Mouse (Mus musculus): ENCODE measurements at regions not wholly inside any gene's neighbourhood (a gene's known extent, or its start where the extent isn't known, plus 50 kb on each side); places are given as distances from the start of the nearest gene placed in this dataset.

DNA sequence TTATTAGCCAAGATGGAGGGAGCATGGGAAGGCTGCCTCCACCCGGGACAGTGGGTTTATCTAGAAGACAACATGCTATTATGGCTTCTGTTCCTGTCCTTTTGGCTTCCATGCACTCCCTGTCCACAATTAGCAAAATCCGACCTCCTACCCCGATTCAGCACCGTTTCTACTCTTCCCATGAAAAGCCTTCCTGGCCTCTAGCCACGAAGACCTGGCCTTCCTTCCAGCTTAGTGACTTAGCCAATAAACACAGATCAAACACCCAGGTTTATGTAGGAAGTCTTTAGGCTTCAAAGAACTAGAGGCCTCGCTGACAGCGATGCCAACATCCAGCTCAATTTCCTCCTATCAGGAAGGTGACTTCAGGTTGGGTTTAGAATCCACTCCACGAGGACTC lies 338.5 kb upstream of the Zmiz1 start:
- WGBS, result 40% methylated on average over 8 of the region's 8 CpGs
- no peaks in the 10 kb centered on the region for H3K27me3 ChIP-seq (ENCODE audit: control insufficient read depth, insufficient read depth, low read length)
- H3K27ac ChIP-seq (ENCODE audit: insufficient read depth, low read depth, low read length), result no peak overlapping the region
- H3K4me1 ChIP-seq (ENCODE audit: control insufficient read depth, insufficient read depth, insufficient read length, low read length), result no peaks in the 10 kb centered on the region
- no peak overlapping the region for H3K4me3 ChIP-seq (ENCODE audit: low read depth, low read length)
- no peak for TF ChIP-seq CTCF (IDR thresholded peaks at IDR 0.05; ENCODE audit: extremely low read depth, insufficient read length, insufficient replicate concordance, low read depth, low read length)
- TF ChIP-seq POLR2A (IDR thresholded peaks at IDR 0.05; ENCODE audit: low read depth, low read length), result no peak
- no peaks in the 10 kb centered on the region for H3K36me3 ChIP-seq (ENCODE audit: control insufficient read depth, insufficient read depth, low read length)

DNA sequence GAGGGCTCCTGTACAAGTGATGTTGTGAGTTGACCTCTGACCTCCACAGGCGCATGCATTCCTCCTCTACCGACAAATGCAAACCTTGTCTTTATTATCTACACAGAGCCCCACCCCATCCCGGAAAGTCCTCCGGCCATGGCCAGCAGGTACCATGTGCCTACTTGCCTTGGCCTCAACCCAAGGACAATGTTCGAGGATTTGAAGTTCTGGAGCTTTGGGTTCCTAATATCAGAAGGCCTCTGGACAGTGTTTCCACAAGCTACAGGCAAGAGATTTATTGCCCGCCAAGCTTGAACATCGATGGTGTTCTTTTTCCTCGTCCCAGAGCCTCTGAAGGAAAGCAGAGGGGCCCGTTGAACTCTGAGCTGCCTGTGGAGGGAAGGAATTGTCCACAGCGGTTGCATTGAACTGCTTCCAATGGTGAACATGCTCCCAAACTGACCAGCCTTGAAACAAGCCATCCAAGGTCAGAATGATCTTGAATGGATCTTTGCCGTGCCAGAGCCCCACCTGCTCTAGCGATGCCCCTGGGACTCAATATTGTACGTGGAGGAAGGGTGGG lies 335.9 kb upstream of the Zmiz1 start:
- Histone ChIP-seq H3K36me3 (ENCODE audit: control insufficient read depth, insufficient read depth, low read length) (no peaks in the 10 kb centered on the region), H3K4me1 (ENCODE audit: control insufficient read depth, insufficient read depth, insufficient read length, low read length) (no peaks in the 10 kb centered on the region), H3K27me3 (ENCODE audit: control insufficient read depth, insufficient read depth, low read length) (no peaks in the 10 kb centered on the region), H3K27ac (ENCODE audit: insufficient read depth, low read depth, low read length) (no peak overlapping the region), H3K4me3 (ENCODE audit: low read depth, low read length) (no peak overlapping the region)
- TF ChIP-seq CTCF (IDR thresholded peaks at IDR 0.05; ENCODE audit: extremely low read depth, insufficient read length, insufficient replicate concordance, low read depth, low read length) (no peak), POLR2A (IDR thresholded peaks at IDR 0.05; ENCODE audit: low read depth, low read length) (no peak)
- 56% methylated on average over 13 of the region's 13 CpGs for WGBS

DNA sequence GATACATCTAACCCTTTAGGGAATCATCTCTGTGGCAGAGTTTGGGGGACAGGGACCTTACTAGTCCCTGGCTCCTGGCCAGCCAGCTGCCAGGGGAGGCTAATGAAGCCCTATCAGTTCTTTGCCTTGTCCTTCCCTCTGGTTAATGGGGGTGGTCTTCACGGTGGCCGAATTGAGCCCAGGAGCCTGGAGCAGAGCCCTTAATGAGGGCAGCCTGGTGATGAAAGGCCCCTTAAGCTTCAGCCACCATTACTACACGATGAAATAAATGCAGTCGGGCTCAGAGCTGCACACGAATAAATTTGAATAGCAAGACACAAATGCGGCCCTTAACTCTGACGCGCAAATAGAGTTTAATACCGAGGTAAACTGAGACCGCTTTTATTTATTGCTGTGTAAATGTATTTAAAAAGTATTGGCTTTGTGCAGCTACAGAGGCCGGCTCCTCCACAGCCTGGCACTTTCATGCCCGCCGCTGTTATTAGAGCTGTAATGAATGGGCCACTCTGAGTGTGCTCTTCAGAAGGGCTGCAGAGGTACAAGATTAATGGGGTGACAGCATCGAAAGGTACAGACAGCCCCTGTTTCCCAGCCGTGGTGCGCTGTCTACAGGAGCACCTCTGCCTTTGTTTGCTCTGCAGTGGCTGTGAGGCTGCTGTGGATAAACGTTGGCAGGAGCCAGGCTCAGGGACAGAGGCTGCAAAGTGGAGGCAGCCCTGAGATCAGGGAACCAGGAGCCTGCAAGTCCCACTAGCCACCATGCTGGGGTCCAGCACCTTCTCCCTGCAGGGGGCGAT lies 335.2 kb upstream of the Zmiz1 start:
- no peaks in the 10 kb centered on the region for H3K4me1 ChIP-seq (ENCODE audit: control insufficient read depth, insufficient read depth, insufficient read length, low read length)
- 74% methylated on average over 18 of the region's 18 CpGs for WGBS
- no peak for TF ChIP-seq POLR2A (IDR thresholded peaks at IDR 0.05; ENCODE audit: low read depth, low read length)
- TF ChIP-seq CTCF (IDR thresholded peaks at IDR 0.05; ENCODE audit: extremely low read depth, insufficient read length, insufficient replicate concordance, low read depth, low read length), result no peak
- H3K27ac ChIP-seq (ENCODE audit: insufficient read depth, low read depth, low read length), result no peak overlapping the region
- H3K4me3 ChIP-seq (ENCODE audit: low read depth, low read length), result no peak overlapping the region
- H3K36me3 ChIP-seq (ENCODE audit: control insufficient read depth, insufficient read depth, low read length), result no peaks in the 10 kb centered on the region
- H3K27me3 ChIP-seq (ENCODE audit: control insufficient read depth, insufficient read depth, low read length), result no peaks in the 10 kb centered on the region

DNA sequence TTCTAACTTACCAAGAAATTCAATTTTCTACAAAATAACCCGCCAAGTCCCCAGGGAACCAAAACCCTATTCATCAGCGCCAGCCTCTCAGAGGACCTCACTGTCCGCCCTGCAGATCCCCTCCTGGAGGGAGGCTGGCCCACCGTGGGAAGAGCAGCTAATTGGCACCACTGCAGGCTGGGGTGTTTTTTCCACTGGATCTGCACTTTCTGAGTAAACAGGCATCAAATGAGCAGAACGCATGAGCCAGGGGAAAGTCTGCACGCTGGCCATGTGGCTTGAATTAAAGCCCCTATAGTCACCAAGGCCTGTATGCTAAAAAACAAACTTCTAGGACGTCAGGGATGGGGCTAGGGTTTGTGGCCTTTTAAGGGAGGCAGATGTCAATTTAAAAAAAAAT lies 332.4 kb upstream of the Zmiz1 start:
- no peak overlapping the region for H3K4me3 ChIP-seq (ENCODE audit: low read depth, low read length)
- no peak overlapping the region for H3K27ac ChIP-seq (ENCODE audit: insufficient read depth, low read depth, low read length)
- no peaks in the 10 kb centered on the region for H3K4me1 ChIP-seq (ENCODE audit: control insufficient read depth, insufficient read depth, insufficient read length, low read length)
- no peaks in the 10 kb centered on the region for H3K27me3 ChIP-seq (ENCODE audit: control insufficient read depth, insufficient read depth, low read length)
- H3K36me3 ChIP-seq (ENCODE audit: control insufficient read depth, insufficient read depth, low read length), result no peaks in the 10 kb centered on the region
- 78% methylated on average over 7 of the region's 7 CpGs for WGBS
- no peak for TF ChIP-seq CTCF (IDR thresholded peaks at IDR 0.05; ENCODE audit: extremely low read depth, insufficient read length, insufficient replicate concordance, low read depth, low read length)
- TF ChIP-seq POLR2A (IDR thresholded peaks at IDR 0.05; ENCODE audit: low read depth, low read length), result no peak

DNA sequence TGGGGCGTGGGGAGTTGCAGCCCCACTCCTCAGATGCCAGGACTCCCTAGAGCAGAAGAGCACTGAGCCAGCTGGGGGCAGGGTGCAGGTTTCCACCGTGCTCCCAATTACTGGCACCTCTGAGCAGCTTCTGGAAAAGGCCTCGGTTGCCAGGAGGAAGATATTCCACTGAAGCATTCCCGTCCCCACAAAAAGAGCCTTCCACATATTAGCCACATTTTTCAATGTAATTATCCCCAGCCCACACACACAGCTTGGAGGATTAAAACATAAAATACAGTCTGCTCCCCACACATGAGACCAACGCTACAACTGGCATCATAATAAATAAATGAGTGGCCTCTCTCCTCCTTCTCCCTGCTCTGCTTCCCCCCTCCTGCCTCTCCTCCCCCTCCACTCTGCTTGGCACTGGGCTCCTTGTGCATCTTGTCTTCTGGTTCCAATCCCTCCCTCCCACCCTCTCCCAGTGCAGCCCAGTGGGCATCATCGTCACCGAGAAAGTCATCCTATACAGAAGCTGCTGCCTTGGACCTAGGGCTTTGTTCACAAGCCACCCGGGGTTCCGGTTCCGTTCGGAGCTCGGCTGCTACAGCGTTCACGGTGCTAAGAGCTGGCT lies 331.3 kb upstream of the Zmiz1 start:
- Histone ChIP-seq H3K36me3 (ENCODE audit: control insufficient read depth, insufficient read depth, low read length) (no peaks in the 10 kb centered on the region), H3K4me1 (ENCODE audit: control insufficient read depth, insufficient read depth, insufficient read length, low read length) (no peaks in the 10 kb centered on the region), H3K4me3 (ENCODE audit: low read depth, low read length) (no peak overlapping the region), H3K27me3 (ENCODE audit: control insufficient read depth, insufficient read depth, low read length) (no peaks in the 10 kb centered on the region), H3K27ac (ENCODE audit: insufficient read depth, low read depth, low read length) (no peak overlapping the region)
- WGBS, result 71% methylated on average over 14 of the region's 14 CpGs
- TF ChIP-seq CTCF (IDR thresholded peaks at IDR 0.05; ENCODE audit: extremely low read depth, insufficient read length, insufficient replicate concordance, low read depth, low read length) (no peak), POLR2A (IDR thresholded peaks at IDR 0.05; ENCODE audit: low read depth, low read length) (no peak)

DNA sequence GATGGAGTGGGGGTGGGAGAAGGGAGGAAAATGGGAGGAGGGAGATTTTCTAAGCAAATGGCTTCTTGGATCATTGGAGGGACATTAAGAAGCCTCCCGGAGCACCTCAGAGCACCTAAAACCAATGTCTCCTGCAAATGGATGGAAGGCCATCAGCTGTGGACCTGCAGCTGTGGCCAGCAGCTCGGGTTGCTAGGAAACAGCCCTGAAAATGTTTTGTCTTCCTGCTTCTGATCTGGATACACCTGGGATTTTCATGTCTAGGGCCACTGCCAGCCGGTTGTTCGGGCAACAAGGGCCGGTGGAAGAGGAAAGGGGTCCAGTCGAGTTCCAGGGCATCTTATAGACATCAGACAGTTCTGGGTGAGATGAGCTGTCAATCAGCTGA lies 330.8 kb upstream of the Zmiz1 start:
- TF ChIP-seq CTCF (IDR thresholded peaks at IDR 0.05; ENCODE audit: extremely low read depth, insufficient read length, insufficient replicate concordance, low read depth, low read length) (no peak), POLR2A (IDR thresholded peaks at IDR 0.05; ENCODE audit: low read depth, low read length) (no peak)
- Histone ChIP-seq H3K4me1 (ENCODE audit: control insufficient read depth, insufficient read depth, insufficient read length, low read length) (no peaks in the 10 kb centered on the region), H3K27me3 (ENCODE audit: control insufficient read depth, insufficient read depth, low read length) (no peaks in the 10 kb centered on the region), H3K4me3 (ENCODE audit: low read depth, low read length) (no peak overlapping the region), H3K36me3 (ENCODE audit: control insufficient read depth, insufficient read depth, low read length) (no peaks in the 10 kb centered on the region), H3K27ac (ENCODE audit: insufficient read depth, low read depth, low read length) (no peak overlapping the region)
- WGBS, result 64% methylated on average over 6 of the region's 6 CpGs

DNA sequence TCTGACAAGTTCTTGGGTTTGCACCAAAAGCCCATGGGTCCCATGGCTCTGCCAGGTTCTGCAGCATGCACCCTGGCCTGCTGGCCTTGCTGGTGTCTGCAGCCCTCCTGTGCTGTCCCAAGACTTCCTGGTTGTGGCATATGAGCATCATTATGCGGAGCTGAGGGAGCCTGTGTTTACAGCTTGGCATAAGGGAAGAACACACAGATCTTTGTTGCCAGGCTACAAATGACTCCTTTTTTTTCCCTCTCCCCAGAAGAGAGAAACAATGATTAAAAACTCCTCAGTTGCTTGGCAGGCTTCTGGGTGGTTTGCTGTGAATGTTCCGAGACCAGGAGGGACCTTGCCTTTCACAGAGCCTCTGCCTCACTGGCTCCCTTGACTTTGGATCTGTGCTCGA lies 323.6 kb upstream of the Zmiz1 start:
- Histone ChIP-seq H3K36me3 (ENCODE audit: control insufficient read depth, insufficient read depth, low read length) (no peaks in the 10 kb centered on the region), H3K27me3 (ENCODE audit: control insufficient read depth, insufficient read depth, low read length) (no peaks in the 10 kb centered on the region), H3K27ac (ENCODE audit: insufficient read depth, low read depth, low read length) (no peak overlapping the region), H3K4me1 (ENCODE audit: control insufficient read depth, insufficient read depth, insufficient read length, low read length) (no peaks in the 10 kb centered on the region), H3K4me3 (ENCODE audit: low read depth, low read length) (no peak overlapping the region)
- WGBS, result 83% methylated on average over 3 of the region's 3 CpGs
- TF ChIP-seq POLR2A (IDR thresholded peaks at IDR 0.05; ENCODE audit: low read depth, low read length) (no peak), CTCF (IDR thresholded peaks at IDR 0.05; ENCODE audit: extremely low read depth, insufficient read length, insufficient replicate concordance, low read depth, low read length) (no peak)

Data from small intestine, adult 2 months (tissue).